Mouse (Mus musculus) heart, embryonic 16.5 days (tissue): ENCODE measurements at regions not wholly inside any gene's neighbourhood (a gene's known extent, or its start where the extent isn't known, plus 50 kb on each side); places are given as distances from the start of the nearest gene placed in this dataset.

ENCODE experiments used
- ATAC-seq: fragments of 200-750 bp; cut with Nextera tagmentation; replicated peaks from 2 replicates; pipeline ENCODE4 v1.8.0; 2017; ENCODE audit warnings: moderate number of reproducible peaks; ENCODE audit not compliant: insufficient read depth, low FRiP score; ENCODE audit errors: extremely low read depth
- H3K27ac ChIP-seq: fragments of 300-500 bp; sonication (generic); 2 replicates; pipeline ENCODE4 v1.5.1; 2014; ENCODE audit warnings: mild to moderate bottlenecking, low read length, control low read depth, moderate library complexity
- H3K27me3 ChIP-seq: fragments of 300-500 bp; sonication (generic); 2 replicates; pipeline ENCODE4 v1.6.1; 2014; ENCODE audit warnings: low read length, mixed read lengths; ENCODE audit not compliant: control insufficient read depth, insufficient read depth
- H3K36me3 ChIP-seq: fragments of 300-500 bp; sonication (generic); 2 replicates; pipeline ENCODE4 v1.6.1; 2014; ENCODE audit not compliant: control insufficient read depth, insufficient read depth
- H3K4me1 ChIP-seq: fragments of 300-500 bp; sonication (generic); 2 replicates; pipeline ENCODE4 v1.6.1; 2014; ENCODE audit warnings: low read length, mixed read lengths; ENCODE audit not compliant: control insufficient read depth, insufficient read depth
- H3K4me2 ChIP-seq: fragments of 300-500 bp; sonication (generic); 2 replicates; pipeline ENCODE4 v1.6.1; 2014; ENCODE audit warnings: low read depth, mild to moderate bottlenecking, control low read depth, low read length
- H3K4me3 ChIP-seq: fragments of 300-500 bp; sonication (generic); 2 replicates; pipeline ENCODE4 v1.5.1; 2014; ENCODE audit warnings: mild to moderate bottlenecking, control low read depth, low read length
- H3K9ac ChIP-seq: fragments of 300-500 bp; sonication (generic); 2 replicates; pipeline ENCODE4 v1.6.1; 2014; ENCODE audit warnings: low read length, control low read depth
- H3K9me3 ChIP-seq: fragments of 300-500 bp; sonication (generic); replicated peaks from 2 replicates; pipeline ENCODE4 v1.6.1; 2016; ENCODE audit warnings: low read length; ENCODE audit not compliant: control insufficient read depth
- WGBS: fragments of 180-500 bp; shearing (Covaris S2); extraction: QIAGEN DNeasy Blood & Tissue Kit; methylation state at CpG from one replicate; pipeline ENCODE4 v1.1.7; 2014; 5-methylcytosine and 5-hydroxymethylcytosine counted together

GRCm38 (mm10) chr3:29890764-29891163 is 657.0 kb downstream of the Mecom start:
- Histone ChIP-seq H3K27me3 (no peaks in the 10 kb centered on the region), H3K4me3 (no peak overlapping the region), H3K4me1 (no peaks in the 10 kb centered on the region), H3K36me3 (no peaks in the 10 kb centered on the region), H3K9me3 (no peaks in the 10 kb centered on the region), H3K9ac (no peak overlapping the region), H3K4me2 (no peak overlapping the region), H3K27ac (no peak overlapping the region)
- ATAC-seq, result no peak
- 68% methylated on average over 4 of the region's 4 CpGs for WGBS

GRCm38 (mm10) chr3:29890286-29890685 is 657.5 kb downstream of the Mecom start:
- Histone ChIP-seq H3K4me1 (no peaks in the 10 kb centered on the region), H3K27ac (no peak overlapping the region), H3K9ac (no peak overlapping the region), H3K36me3 (no peaks in the 10 kb centered on the region), H3K4me3 (no peak overlapping the region), H3K9me3 (no peaks in the 10 kb centered on the region), H3K27me3 (no peaks in the 10 kb centered on the region), H3K4me2 (no peak overlapping the region)
- 57% methylated on average over 1 of the region's 1 CpGs for WGBS
- ATAC-seq, result no peak

GRCm38 (mm10) chr3:29889638-29890037 is 658.2 kb downstream of the Mecom start:
- Histone ChIP-seq H3K9me3 (no peaks in the 10 kb centered on the region), H3K36me3 (no peaks in the 10 kb centered on the region), H3K27ac (no peak overlapping the region), H3K4me1 (no peaks in the 10 kb centered on the region), H3K9ac (no peak overlapping the region), H3K4me2 (no peak overlapping the region), H3K4me3 (no peak overlapping the region), H3K27me3 (no peaks in the 10 kb centered on the region)
- no peak for ATAC-seq
- WGBS, result 64% methylated on average over 2 of the region's 2 CpGs

GRCm38 (mm10) chr3:29879966-29880365 is 667.8 kb downstream of the Mecom start:
- Histone ChIP-seq H3K4me1 (no peaks in the 10 kb centered on the region), H3K36me3 (no peaks in the 10 kb centered on the region), H3K27ac (no peak overlapping the region), H3K4me2 (no peak overlapping the region), H3K9me3 (no peaks in the 10 kb centered on the region), H3K27me3 (no peaks in the 10 kb centered on the region), H3K9ac (no peak overlapping the region), H3K4me3 (no peak overlapping the region)
- no peak for ATAC-seq
- WGBS, result 59% methylated on average over 3 of the region's 3 CpGs

- no peak overlapping the region for H3K9ac ChIP-seq
- no peak for ATAC-seq
- no peak overlapping the region for H3K4me3 ChIP-seq
- H3K9me3 ChIP-seq, result no peaks in the 10 kb centered on the region
- no peaks in the 10 kb centered on the region for H3K27me3 ChIP-seq
- 65% methylated on average over 5 of the region's 5 CpGs for WGBS
- H3K36me3 ChIP-seq, result no peaks in the 10 kb centered on the region
- no peak overlapping the region for H3K27ac ChIP-seq
- no peak overlapping the region for H3K4me2 ChIP-seq
- no peaks in the 10 kb centered on the region for H3K4me1 ChIP-seq
Measured at GRCm38 (mm10) chr3:29875768-29876167, 672.0 kb downstream of the Mecom start.

- H3K9ac ChIP-seq, result no peak overlapping the region
- H3K4me2 ChIP-seq, result no peak overlapping the region
- H3K4me1 ChIP-seq, result no peaks in the 10 kb centered on the region
- H3K27ac ChIP-seq, result no peak overlapping the region
- H3K4me3 ChIP-seq, result no peak overlapping the region
- no peak for ATAC-seq
- H3K36me3 ChIP-seq, result no peaks in the 10 kb centered on the region
- H3K27me3 ChIP-seq, result no peaks in the 10 kb centered on the region
- 68% methylated on average over 4 of the region's 4 CpGs for WGBS
- H3K9me3 ChIP-seq, result no peaks in the 10 kb centered on the region
Measured at GRCm38 (mm10) chr3:29862437-29862836, 685.4 kb downstream of the Mecom start.

GRCm38 (mm10) chr3:29852465-29852864 is 695.3 kb downstream of the Mecom start:
- Histone ChIP-seq H3K4me3 (no peak overlapping the region), H3K27me3 (no peaks in the 10 kb centered on the region), H3K4me2 (no peak overlapping the region), H3K9ac (no peak overlapping the region), H3K4me1 (no peaks in the 10 kb centered on the region), H3K36me3 (no peaks in the 10 kb centered on the region), H3K27ac (no peak overlapping the region), H3K9me3 (no peaks in the 10 kb centered on the region)
- WGBS, result 70% methylated on average over 3 of the region's 3 CpGs
- ATAC-seq, result no peak

GRCm38 (mm10) chr3:29835432-29835831 is 712.4 kb downstream of the Mecom start:
- H3K4me1 ChIP-seq, result no peaks in the 10 kb centered on the region
- no peak overlapping the region for H3K4me3 ChIP-seq
- 70% methylated on average over 4 of the region's 4 CpGs for WGBS
- H3K36me3 ChIP-seq, result no peaks in the 10 kb centered on the region
- H3K27me3 ChIP-seq, result no peaks in the 10 kb centered on the region
- no peak for ATAC-seq
- H3K27ac ChIP-seq, result no peak overlapping the region
- H3K9me3 ChIP-seq, result no peaks in the 10 kb centered on the region
- no peak overlapping the region for H3K9ac ChIP-seq
- H3K4me2 ChIP-seq, result no peak overlapping the region

GRCm38 (mm10) chr3:29834884-29835283 is 712.9 kb downstream of the Mecom start:
- Histone ChIP-seq H3K9ac (no peak overlapping the region), H3K4me1 (no peaks in the 10 kb centered on the region), H3K27me3 (no peaks in the 10 kb centered on the region), H3K4me2 (no peak overlapping the region), H3K36me3 (no peaks in the 10 kb centered on the region), H3K4me3 (no peak overlapping the region), H3K9me3 (no peaks in the 10 kb centered on the region), H3K27ac (no peak overlapping the region)
- WGBS, result 49% methylated on average over 2 of the region's 2 CpGs
- ATAC-seq, result no peak

- H3K27me3 ChIP-seq, result no peaks in the 10 kb centered on the region
- no peak overlapping the region for H3K9ac ChIP-seq
- H3K4me3 ChIP-seq, result no peak overlapping the region
- no peak overlapping the region for H3K4me2 ChIP-seq
- H3K9me3 ChIP-seq, result no peaks in the 10 kb centered on the region
- no peaks in the 10 kb centered on the region for H3K36me3 ChIP-seq
- no peak overlapping the region for H3K27ac ChIP-seq
- H3K4me1 ChIP-seq, result no peaks in the 10 kb centered on the region
- 57% methylated on average over 1 of the region's 1 CpGs for WGBS
- ATAC-seq, result no peak
Measured at GRCm38 (mm10) chr3:29831346-29831745, 716.5 kb downstream of the Mecom start.
